Mouse (Mus musculus) kidney, postnatal 4 days (tissue): ENCODE data around the gene Pigm.

Source experiments
- DNase-seq, 2 experiments: peaks; one replicate each; pipeline ENCODE4 v3.0.0; 2021; ENCODE audit warnings: mixed read lengths in 2 of 2

The Pigm gene

GRCm38 (mm10) chr1:172376198-172376667, at the start of gene Pigm:
TSS of gene Pigm (plus strand) at chr1:172376546.
- peak; percentile 99 for DNase-seq

- DNase-seq = no peak
Observed at GRCm38 (mm10) chr1:172326684-172327083, 49.7 kb upstream of the Pigm start.

GRCm38 (mm10) chr1:172327206-172328001, 48.9 kb upstream of the Pigm start:
- no peak for DNase-seq

- DNase-seq = no peak
Observed at GRCm38 (mm10) chr1:172328041-172328440, 48.3 kb upstream of the Pigm start.

- DNase-seq = no peak
Observed at GRCm38 (mm10) chr1:172328461-172328860, 47.9 kb upstream of the Pigm start.

GRCm38 (mm10) chr1:172329131-172329530, 47.2 kb upstream of the Pigm start, which contains the start of gene Kcnj9:
TSS of gene Kcnj9 (minus strand) at chr1:172329318.
- no peak for DNase-seq

- DNase-seq = no peak
Observed at GRCm38 (mm10) chr1:172329616-172330015, 46.7 kb upstream of the Pigm start.

GRCm38 (mm10) chr1:172331422-172331947, 44.9 kb upstream of the Pigm start:
- no peak for DNase-seq

GRCm38 (mm10) chr1:172332925-172333324, 43.4 kb upstream of the Pigm start:
- no peak for DNase-seq

GRCm38 (mm10) chr1:172333512-172333911, 42.8 kb upstream of the Pigm start:
- DNase-seq = peak in 1 of 2 experiments; percentile 49

- DNase-seq = no peak
Observed at GRCm38 (mm10) chr1:172335804-172336203, 40.5 kb upstream of the Pigm start.

GRCm38 (mm10) chr1:172337411-172338185, 38.7 kb upstream of the Pigm start:
- DNase-seq = no peak

- DNase-seq = peak; percentile 83 to 90
Observed at GRCm38 (mm10) chr1:172340729-172341321, 35.5 kb upstream of the Pigm start, which contains the start of gene Kcnj10. TSS of gene Kcnj10 (plus strand) at chr1:172341210.

GRCm38 (mm10) chr1:172341386-172341785, 35.0 kb upstream of the Pigm start:
- DNase-seq = no peak

GRCm38 (mm10) chr1:172342729-172343128, 33.6 kb upstream of the Pigm start:
- no peak for DNase-seq

GRCm38 (mm10) chr1:172343914-172344313, 32.4 kb upstream of the Pigm start:
- DNase-seq = no peak

- no peak for DNase-seq
Observed at GRCm38 (mm10) chr1:172344820-172345219, 31.5 kb upstream of the Pigm start.

GRCm38 (mm10) chr1:172346707-172347106, 29.6 kb upstream of the Pigm start:
- no peak for DNase-seq

GRCm38 (mm10) chr1:172347382-172347781, 29.0 kb upstream of the Pigm start:
- DNase-seq = no peak

GRCm38 (mm10) chr1:172349504-172349903, 26.8 kb upstream of the Pigm start:
- no peak for DNase-seq

- peak; percentile 86 to 94 for DNase-seq
Observed at GRCm38 (mm10) chr1:172349916-172350812, 26.2 kb upstream of the Pigm start.

GRCm38 (mm10) chr1:172352001-172352400, 24.3 kb upstream of the Pigm start:
- DNase-seq = no peak
